Mouse (Mus musculus) cerebellum, adult 2 months (tissue): ENCODE measurements around the gene Itgb5.

Source experiments
- CTCF ChIP-seq: fragments of 200-500 bp; IDR thresholded peaks from 2 replicates; pipeline ENCODE4 v1.5.1; 2011; ENCODE audit warnings: low read depth, mild to moderate bottlenecking, control low read depth, low read length, moderate library complexity, borderline replicate concordance; ENCODE audit not compliant: insufficient read depth
- POLR2A ChIP-seq: fragments of 200-500 bp; IDR thresholded peaks from 2 replicates; pipeline ENCODE4 v1.6.1; 2011; ENCODE audit warnings: low read length, control low read depth, borderline replicate concordance; ENCODE audit not compliant: insufficient read depth

DNA sequence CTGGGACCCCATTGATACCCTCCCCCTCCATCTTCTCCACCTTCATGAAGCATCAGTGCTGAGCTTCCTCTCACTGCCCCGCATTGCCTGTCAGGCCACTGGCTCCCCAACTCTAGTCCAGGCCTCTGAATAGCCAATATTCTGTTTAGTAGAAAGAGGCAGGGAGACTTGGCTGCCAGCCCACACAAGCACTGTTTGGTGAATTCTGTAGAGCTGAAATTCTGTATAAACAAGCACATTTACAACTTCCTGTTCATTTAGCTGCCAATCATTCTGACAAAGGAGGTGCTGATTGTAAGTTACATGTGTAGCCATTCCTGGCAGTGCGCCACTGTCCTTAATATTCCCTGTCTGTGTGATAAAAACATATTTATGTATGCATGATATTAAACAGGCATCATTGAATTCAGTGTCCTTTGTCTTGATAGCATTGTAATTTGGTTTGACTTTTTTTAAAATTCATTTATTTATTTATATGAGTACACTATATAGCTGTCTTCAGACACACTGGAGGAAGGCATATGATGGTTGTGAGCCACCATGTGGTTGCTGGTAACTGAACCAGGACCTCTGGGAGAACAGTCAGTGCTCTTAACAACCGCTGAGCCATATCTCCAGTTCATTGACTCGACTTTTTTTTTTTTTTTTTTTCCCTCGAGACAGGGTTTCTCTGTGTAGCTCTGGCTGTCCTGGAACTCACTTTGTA is 105.4 kb downstream of the Itgb5 start:
- TF ChIP-seq CTCF = no peak
- no peak for TF ChIP-seq POLR2A
